Mouse (Mus musculus) gastrocnemius, adult 18-20 months (tissue): ENCODE measurements at regions not wholly inside any gene's neighbourhood (a gene's known extent, or its start where the extent isn't known, plus 50 kb on each side); places are given as distances from the start of the nearest gene placed in this dataset.

Source experiments
- DNase-seq: peaks from one replicate; pipeline ENCODE4 v3.0.0; 2021; ENCODE audit warnings: low spot score

DNA sequence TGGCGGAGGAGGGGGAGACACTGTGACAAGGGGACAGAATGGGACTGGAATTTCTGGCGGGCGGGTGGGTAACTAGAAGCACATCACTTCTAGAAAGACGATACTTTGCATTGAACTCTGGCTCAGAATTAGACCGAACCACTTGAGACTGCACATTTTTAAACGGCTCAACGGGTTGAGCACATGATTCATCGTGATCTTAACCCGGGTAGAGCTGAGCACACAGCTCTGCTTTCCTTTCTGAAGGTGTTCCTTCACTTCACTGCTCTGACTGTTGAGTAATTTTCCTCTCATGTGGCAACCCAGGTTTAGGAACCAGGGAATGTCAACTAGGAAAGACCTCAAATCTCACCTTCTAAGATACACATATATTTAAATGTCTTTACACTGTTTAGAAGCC lies 180.9 kb downstream of the Zfp365 start:
- no peak for DNase-seq

DNA sequence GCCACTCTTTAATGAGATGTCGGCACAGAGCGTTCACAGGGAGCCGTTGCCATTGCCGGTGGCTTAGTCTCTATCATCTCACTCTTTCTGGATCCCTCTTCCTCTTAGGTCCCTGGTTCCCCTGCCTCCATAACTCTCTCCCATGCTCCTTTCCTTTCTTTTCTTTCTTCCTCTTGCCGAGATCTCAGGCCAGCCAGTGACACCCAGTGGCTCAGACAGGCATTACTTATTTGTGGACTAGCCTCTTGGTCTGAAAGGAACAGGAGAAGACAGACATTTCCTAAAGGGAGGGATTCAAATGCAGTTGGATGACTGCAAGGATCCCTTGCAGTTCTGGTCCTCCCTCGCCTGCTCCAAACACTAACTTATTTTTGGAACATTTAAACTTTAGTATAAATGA lies 180.5 kb upstream of the Ado start:
- DNase-seq = peak; percentile 59

DNA sequence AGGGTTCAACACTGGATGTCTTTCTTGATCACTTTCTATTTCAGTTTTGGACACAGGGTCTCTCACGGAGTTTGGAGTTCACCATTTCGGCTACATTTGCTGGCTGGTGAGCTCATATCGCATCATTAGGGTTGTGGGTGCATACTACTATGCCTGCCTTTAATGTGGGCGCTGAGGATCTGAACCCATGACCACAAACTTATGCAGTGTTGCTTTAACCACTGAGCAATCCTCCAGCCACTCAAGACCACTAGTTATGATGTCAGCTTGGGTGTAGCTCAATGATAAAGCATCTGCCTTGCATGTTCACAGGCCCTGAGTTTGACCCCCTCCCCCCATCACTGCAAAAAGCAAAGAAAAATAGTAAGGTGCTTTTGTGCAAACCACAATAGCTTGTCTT lies 178.8 kb upstream of the Ado start:
- DNase-seq = no peak

DNA sequence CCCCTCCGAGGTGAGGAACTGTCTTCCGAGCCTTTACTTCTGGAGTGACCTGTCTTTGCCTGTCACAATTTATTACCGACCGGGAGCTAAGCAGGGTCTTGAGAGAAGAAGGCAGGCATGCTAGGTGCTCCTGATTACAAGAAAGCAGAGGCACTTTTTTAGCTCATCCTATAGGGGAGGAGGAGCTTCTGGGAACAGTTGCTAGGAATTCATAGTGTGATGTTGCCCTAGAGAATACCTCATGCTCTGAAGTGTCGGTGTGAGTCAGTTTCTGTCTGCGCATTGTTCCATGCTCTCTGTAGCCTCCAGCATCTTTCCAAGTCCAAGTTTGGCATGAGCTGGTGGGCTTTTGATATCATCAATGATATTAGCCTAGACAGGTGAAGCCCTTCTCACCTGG lies 178.0 kb upstream of the Ado start:
- DNase-seq = no peak

DNA sequence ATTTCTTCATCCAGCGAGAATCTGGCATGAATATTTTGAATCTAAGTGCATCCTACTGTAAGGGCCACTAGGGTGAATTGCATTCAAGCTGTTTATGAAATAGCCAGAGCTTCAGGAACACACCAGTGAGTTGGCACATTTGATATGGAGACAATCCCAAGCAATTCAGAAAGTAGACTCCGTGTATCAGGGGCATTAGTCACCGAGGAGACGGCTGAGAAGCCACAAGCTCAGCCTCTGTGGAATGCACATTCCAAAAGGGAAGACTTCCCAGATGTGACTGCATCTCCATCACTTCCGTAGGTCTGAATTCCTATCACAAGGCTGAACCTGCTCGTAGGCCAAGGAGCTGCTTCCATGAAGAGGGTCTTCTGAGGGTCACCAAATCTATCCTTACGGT lies 177.6 kb upstream of the Ado start:
- DNase-seq = no peak

DNA sequence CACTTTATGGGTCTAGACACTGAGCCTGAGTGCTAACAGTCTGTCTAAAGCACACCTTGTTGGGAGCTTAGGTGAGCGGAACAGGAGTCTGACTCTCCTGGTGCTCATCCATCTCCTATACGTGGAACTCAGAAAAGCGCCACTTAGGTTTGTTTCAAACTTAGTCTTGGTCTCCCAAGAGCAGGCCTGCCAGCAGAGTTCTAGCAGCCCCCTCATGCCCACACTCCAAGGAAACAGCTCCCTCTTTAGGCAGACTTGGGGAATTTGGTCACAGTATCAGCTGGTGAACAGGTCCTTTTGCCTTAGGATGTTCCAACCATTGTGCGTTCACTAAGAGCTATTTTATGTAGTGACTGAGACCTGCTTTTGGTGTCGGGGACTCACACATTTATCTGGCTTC lies 173.0 kb upstream of the Ado start:
- no peak for DNase-seq

DNA sequence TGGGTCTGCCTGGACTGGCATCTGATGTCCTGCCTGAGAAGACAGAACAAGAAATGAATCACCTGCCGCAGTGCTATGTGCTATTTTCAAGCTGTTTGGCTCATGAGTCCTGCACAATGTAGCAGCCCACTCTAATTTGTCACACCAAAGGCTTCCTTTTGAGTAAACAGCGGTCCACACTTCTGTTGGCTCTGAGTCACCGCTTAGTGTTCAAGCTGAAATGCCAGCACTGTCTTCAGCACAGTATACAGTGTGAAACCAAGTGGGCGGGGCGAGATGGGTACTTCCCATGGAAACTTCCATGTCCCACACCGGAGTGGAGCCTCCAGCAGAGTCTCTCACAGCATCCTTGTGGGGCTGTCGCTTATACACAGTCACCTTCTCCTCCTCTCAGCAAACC lies 168.8 kb upstream of the Ado start:
- DNase-seq = no peak

DNA sequence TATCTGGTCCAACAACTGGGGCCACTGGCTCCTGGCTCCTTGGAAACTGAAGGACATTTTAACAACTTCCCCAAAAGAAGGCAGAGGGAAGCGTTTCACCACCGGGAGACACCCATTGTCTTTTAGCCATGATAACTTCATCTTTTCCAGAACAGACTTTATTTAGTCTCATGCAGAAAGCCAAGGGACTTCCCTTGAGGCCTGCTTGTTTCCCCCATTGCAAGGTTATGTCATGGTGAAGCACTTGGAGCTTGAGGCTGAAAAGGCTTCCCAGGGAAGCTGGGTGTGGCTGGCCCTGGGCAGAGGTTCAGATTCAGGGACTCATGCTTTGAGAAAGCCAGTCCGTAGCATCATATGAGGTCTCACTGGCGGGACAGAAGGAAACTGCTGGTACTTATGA lies 166.3 kb upstream of the Ado start:
- peak; percentile 78 for DNase-seq

DNA sequence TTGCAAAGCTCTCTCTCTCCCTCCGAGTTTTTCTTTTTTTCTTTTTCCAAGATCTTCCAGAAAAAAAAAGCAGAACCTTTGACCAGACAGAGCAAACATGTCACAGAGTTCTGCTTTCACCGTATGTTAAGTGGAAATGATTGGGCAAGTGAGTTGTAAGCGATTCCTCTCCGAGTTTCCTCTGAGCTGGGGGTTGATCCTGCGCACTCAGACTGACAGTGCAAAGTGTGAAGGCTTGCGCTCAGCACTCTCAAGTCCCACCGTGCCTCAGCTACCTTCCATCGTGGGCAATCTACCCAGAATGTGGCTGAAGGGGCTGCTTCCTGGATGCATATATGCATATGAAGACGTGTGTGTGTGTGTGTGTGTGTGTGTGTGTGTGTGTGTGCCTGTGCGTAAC lies 164.3 kb upstream of the Ado start:
- DNase-seq = no peak

DNA sequence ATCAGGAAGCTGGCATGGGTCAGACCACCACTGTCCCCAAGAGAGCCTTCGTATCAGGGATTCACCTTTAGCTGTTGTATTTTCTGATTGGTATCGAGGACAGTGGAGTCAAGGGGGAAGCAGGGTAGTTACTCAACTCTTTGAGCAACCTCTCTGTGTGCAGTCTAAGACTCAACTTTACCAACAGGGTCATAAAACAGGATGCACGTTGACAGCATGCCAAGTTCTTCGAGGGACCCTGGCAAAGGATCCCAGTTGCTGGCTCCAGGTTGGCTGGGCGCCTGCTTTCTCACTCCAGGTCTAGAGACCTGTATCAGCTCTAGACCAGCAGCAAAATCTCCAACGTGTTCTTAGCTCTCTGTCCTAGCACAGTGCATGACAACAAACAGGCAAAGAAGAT lies 163.9 kb upstream of the Ado start:
- no peak for DNase-seq

DNA sequence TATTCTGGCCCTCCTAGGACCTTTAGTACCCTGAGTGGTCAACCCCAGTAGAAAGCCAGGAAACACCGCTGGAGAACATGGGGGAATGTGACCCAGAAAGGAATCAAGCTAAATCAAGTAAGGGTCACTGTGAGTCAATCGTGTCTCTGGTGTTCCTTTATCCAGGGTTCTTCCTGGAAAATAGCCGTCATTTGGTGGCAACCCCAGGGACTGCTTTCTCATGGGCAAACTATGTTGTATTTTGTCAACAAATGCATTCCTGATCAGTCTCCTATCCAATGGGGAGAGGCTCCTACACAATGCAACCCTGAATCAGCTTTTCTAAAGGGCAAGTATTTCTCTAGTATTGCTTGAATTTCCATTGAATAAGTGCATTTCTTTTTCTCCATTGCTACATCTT lies 163.2 kb upstream of the Ado start:
- DNase-seq = no peak

DNA sequence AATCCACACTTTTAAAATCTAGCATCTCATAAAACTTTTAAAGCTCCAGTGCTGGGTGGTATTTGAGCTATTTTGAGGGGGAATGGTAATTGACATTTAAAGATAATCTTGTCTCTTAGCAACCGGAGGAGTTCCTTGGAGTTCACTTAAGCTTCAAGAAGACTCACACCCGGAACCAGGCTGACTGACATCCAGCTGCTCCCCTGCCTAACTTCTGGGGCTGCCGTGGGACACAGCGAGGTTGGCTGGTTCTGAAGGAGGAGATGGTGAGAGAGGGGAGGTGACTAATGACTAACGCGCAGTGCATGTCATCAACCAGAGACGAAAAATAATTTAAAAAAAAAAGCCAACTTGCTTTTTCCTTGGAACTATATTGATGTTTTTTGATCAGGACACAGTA lies 157.7 kb upstream of the Ado start:
- no peak for DNase-seq

DNA sequence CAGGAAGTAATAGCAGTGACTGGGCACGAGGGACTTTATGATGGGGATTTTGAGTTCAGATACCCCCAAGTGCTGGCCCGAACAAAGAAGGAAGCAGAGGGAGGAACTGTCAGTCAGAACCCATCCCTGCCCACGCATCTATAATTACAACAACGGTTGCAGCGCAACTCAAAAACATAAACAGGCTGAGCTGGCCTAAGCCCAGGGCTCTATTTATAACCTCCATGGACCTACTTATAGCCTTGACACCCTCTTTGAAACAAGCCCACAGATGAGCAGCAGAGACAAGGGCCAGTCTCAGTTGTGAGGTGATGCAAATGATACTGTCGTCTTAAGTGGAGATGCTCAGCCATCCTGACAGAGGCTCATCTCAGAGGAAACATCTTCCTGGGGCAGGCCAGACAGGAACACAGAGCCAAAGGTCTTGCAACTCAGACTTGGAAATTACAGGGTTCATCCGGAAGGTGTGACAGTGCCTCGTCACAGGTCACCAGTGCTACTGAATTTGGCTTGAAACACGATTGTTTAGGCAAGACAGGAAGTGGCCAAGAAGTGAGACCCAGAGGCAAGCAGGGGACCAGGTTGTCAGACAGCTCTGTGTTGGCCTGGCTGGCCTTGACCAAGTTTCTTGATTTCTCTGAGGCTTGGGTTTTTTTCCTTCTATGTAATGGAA lies 154.2 kb upstream of the Ado start:
- DNase-seq = peak; percentile 30

DNA sequence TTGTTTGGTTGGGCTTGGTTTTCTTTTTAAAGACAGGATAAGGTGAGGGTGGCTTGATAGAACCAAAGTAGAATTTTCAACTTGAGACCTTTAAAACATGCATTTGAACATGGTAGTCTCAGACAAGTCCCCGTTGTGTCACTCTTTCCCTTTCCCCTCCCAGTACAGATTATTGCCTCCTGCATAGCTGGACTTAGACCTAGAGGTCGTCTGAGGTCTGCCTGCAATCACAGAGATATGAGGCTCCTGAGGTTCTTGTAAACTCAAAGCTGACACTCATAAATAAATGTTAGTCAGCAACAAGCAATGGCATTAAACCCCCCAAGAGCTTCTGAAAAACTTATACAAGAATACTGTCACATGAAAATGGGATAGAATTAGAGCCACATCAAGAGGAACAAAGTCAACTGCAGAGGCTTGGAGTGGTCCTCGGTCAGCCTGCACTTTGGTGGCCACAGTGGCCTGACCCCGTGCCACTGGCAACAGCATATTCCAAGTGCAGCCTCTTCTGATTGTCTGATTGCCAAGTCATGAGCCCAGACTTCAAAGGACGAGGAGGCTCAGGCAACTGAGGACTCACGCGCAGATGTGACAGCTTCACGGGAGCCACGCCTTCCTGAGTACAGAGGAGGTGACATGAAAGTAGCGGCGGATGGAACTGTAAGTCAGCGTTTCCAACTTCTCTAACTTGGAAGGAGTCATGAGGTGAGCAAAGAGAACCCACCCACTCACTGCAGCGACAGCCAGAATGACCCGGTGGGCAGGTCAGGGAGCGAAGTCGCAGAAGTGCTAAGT lies 148.8 kb upstream of the Ado start:
- no peak for DNase-seq

DNA sequence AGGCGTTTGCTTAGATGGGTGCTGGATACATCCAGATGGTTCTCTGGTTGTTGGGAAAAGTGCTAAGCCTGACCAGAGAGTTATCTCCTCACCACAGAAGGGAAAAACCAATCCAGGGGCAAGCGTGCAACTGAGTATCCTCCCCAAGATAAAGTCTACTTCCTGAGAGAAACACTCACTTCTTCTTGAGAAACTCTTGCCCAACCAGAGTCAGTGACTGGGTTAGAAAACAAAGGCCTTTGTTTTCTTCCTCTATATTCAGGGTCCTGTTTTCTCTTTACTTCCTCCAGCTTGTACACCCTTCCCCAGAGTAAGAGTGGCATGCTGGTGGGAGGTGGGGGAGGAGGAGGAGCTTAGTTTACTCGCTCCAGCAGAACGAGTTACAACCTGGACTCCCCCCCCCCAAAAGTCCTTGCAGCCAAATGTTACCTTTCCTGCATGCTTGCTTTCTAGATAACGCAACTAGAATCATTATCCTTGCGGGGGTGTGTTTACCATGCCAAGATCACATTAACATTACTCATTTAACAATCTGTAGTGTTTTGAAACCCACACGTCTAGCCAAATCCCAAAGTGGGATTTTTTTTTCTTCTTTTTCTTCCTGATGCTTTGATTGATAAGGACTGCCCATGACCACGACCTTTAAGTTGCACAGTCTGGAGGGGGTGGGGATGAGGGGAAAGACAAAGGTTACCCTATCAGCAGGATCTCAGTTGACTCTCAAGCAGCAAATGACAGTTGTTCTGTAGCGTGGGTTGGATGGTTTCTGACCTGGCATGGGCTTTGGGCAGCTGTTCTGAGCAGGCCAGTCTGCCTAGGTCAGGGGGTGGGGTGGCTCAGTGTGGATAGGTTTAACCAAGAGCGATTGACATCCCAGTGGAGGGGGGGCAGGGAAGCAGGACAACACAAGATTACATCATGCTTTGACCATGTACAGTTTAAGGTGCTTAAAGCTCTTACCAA lies 147.4 kb upstream of the Ado start:
- no peak for DNase-seq

DNA sequence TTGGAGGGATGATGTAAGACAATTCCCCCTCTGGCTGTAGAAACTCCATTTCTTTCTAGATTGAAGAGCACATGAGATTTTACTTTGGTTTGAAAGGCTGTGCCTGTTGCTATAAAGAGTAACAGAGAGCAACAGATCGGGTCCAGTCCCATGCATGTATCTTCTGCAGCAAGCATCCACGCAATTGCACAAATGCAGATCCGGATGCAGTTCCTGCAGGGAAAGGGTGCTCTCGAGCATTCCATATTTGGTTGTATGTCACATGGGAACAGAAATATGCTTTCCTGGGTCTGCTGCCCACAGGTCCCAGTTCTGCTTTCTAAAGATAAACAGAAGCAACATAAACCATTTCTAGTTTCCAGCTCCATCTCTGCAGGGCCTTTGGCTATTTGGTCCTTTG lies 146.0 kb upstream of the Ado start:
- no peak for DNase-seq

DNA sequence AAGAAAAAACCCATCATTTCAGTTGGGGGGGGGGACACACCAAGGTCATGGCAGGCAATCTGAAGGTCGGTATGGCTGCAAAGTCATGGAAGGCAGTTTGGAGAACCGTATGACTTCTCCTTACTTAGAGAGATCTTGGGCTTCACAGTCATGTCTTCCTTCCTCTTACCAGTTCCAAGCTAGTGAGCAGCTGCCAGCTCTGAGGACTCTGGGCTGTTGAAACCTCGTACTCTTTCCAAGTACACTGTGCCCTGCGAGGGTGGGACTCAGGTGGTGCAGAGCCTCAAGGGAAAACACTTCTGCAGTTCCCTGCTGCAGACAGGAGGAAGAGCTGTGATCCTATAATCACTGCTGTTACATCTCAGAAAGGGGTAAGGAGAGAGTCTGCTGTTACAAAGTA lies 144.8 kb upstream of the Ado start:
- no peak for DNase-seq

DNA sequence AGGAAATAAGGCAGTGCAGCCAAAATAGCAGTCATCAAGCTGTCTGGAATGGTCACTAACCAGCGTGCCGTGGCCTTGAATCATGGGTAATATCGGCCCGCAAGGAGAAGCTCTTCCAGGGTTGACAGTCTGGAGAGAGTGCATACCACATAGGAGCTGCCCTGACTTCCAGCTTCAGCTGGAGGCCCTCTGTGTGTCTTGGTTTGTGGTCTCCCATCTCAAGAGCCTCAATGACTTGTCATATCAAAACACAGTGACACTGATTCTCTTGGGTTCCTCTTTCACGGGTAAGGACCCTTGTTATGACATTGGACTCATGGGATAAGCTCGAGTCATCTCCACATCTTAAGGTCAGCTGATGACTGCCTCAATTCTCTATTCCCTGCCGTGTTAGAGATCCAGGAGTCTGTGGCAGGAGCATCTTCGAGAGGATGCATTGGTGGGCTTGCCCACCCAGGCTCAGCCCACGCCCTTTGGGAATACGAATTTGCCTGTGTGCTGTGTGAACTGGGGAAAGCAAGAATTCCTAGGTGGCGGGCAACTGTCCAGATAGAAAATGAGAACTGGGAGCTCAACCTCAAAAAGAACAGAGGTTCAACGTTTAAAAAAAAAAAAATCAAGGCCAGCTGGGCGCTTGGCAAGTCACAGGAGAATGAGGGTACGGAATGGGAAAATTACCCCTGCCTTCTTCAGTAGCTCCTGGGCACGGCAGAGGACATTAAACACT lies 141.4 kb upstream of the Ado start:
- DNase-seq = no peak

DNA sequence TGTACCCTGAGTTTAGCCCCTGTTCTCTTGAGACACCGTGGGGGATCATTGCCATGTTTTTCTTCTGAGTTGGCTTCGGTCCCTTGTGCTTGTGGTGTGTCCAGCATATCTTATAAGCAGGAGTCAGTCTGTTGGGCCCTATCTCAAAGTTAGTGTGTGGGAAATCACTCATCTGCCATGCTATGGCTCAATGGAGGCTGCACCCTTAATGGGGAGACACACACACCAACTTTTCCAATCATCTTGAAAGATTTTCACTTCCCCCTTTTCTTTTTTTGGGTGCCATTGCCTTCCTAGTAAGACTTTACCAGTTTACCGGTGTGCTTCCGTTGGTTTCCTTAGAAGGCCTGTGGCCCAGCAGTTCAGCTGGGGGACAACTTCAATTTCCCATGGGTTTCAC lies 130.6 kb upstream of the Ado start:
- DNase-seq = no peak

DNA sequence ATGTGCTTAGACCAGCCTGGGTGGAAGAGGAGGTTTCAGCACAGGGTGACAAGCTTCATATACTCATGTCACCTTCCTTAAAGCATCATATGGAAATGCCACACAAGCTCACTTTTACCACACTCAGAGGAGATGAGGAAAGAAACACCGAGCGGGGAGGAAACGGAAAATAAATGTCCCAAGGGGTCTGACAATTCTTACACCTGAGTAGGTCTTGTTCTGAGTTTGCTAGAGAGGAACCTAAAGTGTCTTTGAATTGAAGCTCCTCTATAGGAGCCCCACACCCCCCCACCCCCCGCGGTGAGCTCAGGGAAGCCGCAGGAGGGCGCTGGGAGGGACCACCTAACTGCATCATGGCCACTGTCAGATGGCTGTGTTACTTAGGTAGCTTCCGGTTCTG lies 124.7 kb upstream of the Ado start:
- no peak for DNase-seq

DNA sequence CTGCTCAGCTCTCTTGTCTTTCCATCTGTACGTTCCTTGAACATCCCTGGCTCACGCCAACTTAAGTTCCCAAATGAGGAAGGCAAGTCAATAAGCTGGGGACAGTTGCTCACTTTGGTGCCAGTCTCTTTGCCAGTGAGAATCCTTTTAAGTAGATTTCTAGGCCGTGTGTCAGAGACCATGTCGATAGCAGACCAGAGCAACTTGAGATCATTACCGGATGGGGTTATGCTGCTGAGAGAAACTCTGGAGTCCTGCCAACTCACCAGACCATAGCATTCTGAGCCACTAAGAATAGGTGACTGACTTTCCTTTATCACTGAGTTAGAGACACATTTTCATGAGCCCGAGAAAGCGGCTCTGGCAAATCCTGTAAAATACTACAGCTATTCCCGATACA lies 123.5 kb upstream of the Ado start:
- DNase-seq = no peak

DNA sequence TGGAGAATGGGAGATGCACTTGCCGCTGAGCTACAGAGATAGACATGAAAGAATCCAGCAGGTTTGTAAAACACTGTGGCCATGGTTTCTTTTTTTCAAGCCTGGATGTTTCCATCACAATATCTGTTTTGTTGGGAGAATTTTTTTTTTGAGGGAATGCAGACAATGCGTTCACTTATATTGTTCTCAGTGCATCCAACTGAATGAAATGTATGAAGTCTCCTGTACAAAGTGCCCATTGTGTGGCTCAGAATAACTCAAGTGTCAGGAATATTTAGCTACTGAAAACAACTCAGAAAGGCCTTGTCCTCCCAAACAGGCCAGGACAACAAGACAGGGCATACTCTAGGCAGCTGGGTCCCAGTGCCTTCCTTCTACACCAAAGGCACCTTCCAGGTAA lies 120.3 kb upstream of the Ado start:
- DNase-seq = no peak
